ENCODE assay signal across 7 mouse cellular contexts in the genomic region with DNA sequence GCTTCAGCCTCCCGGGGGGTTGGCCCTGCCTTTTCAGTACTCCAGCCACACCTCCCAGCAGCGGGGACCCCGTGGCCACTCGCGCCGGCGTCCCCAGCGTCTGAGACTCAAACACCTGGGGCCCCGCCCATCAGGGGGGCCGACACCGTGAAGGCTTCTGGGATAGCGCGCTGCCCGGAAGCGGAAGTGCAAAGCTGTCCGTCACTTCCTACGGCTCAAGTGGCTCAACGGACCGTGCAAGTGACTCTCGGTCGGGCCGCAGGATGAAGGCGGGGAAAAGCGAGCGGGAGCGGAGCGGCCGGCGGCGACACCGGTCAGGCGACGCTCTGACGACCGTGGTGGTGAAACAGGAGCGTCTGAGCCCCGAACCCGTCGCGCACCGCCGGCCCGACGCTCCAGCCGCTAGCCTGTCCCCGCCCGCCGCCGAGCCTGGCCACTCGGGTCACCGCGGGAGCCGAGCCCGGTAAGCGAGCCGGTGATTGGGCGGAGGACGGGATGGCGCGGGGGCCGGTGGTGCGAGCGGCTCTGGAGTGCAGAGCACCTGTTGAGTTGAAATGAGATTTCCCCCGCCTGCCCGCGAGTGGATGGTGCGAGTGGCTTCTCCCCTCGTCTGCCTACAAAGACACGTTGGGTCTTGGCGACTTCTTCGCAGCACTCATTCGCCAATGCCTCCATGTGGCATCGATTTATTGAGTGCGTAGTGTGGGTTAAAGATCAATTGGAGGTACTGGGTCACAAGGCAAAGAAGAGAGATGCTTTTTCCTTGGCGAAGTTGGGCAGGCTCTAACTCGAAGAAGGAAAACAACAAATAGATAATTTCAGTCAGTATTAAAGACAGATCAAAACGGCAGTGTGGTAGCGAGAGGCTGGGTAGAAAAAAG. TPM values are rescaled to one million over a fixed set of nuclear protein-coding genes. Genes with fewer than 3 reads are reported as not detected.
DNase-seq lines count a peak whose midpoint lies in the region; ATAC-seq and TF ChIP-seq lines count a peak whose summit lies in the region.

Gene Snip1 (plus strand): TSS at position 183 of the 881 bp plus-strand sequence.

- H3K4me1 ChIP-seq in embryonic facial prominence, embryonic 12.5 days: peaks cover 12% of the 10 kb centered on the region
- peaks cover 2% of the 10 kb centered on the region for H3K4me1 ChIP-seq in heart, adult 2 months (ENCODE audit: control insufficient read depth, insufficient read depth, low read length)
- peaks cover 12% of the 10 kb centered on the region for H3K4me1 ChIP-seq in limb, embryonic 13.5 days
- peaks cover 17% of the 10 kb centered on the region for H3K4me1 ChIP-seq in midbrain, embryonic 16.5 days (ENCODE audit: control insufficient read depth, insufficient read depth, low read length)

- no peak for TF ChIP-seq CTCF in heart, adult 2 months (IDR thresholded peaks at IDR 0.05)

- intact Hi-C loops in heart, adult 2 months (cut with DNase I): loop anchor here (1.0 to 10.0 kb wide), 4 partner anchors 18 to 212 kb away; partner anchors contain the start of genes 1110065P20Rik, 9930104L06Rik and Yrdc

- peak within 1 kb of the TSS; percentile 67 for H3K27ac ChIP-seq in embryonic facial prominence, embryonic 12.5 days
- H3K27ac ChIP-seq in heart, adult 2 months: peak within 1 kb of the TSS; percentile 74
- H3K27ac ChIP-seq in limb, embryonic 13.5 days: no peak within 1 kb of the TSS; the same call in 1 of the 2 replicates
- peak within 1 kb of the TSS; percentile 63 for H3K27ac ChIP-seq in midbrain, embryonic 16.5 days (ENCODE audit: low read length)

- peak within 1 kb of the TSS; percentile 98 for H3K4me3 ChIP-seq in embryonic facial prominence, embryonic 12.5 days
- H3K4me3 ChIP-seq in heart, adult 2 months: peak within 1 kb of the TSS; percentile 84
- H3K4me3 ChIP-seq in limb, embryonic 13.5 days: peak within 1 kb of the TSS; percentile 92
- peak within 1 kb of the TSS; percentile 90 for H3K4me3 ChIP-seq in midbrain, embryonic 16.5 days (ENCODE audit: low read depth, low read length)

- H3K79me2 ChIP-seq in heart, adult 2 months (replicated peaks; ENCODE audit: control insufficient read depth, insufficient read depth, low read length): peaks cover 3% of the 10 kb centered on the region; the same call in 1 of the 2 replicates

- H3K9ac ChIP-seq in embryonic facial prominence, embryonic 12.5 days: peak within 1 kb of the TSS; percentile 97
- H3K9ac ChIP-seq in heart, adult 2 months (ENCODE audit: low read depth, low read length): peak within 1 kb of the TSS; percentile 92
- H3K9ac ChIP-seq in limb, embryonic 13.5 days: peak within 1 kb of the TSS; percentile 94
- H3K9ac ChIP-seq in midbrain, embryonic 16.5 days (ENCODE audit: low read depth, low read length): peak within 1 kb of the TSS; percentile 88

- DNase-seq in adrenal gland, postnatal 25 days: peak; percentile 94
- DNase-seq in heart, adult 2 months: peak; percentile 96 to 98
- DNase-seq in kidney, adult 8-10 months: peak; percentile 94 to 96
- peak; percentile 85 to 94 for DNase-seq in spleen, postnatal 10 days (ENCODE audit: low spot score in 2 of 2)

- H3K36me3 ChIP-seq in embryonic facial prominence, embryonic 12.5 days: peaks cover 32% of the 10 kb centered on the region
- no peaks in the 10 kb centered on the region for H3K36me3 ChIP-seq in heart, adult 2 months (ENCODE audit: control insufficient read depth, insufficient read depth, low read length)
- peaks cover 36% of the 10 kb centered on the region for H3K36me3 ChIP-seq in limb, embryonic 13.5 days
- peaks cover 11% of the 10 kb centered on the region for H3K36me3 ChIP-seq in midbrain, embryonic 16.5 days (ENCODE audit: control insufficient read depth, insufficient read depth, low read length)

- H3K27me3 ChIP-seq in embryonic facial prominence, embryonic 12.5 days: no peaks in the 10 kb centered on the region
- H3K27me3 ChIP-seq in heart, adult 2 months (ENCODE audit: control insufficient read depth, insufficient read depth, low read length): no peaks in the 10 kb centered on the region
- H3K27me3 ChIP-seq in limb, embryonic 13.5 days: peaks cover 15% of the 10 kb centered on the region
- H3K27me3 ChIP-seq in midbrain, embryonic 16.5 days (ENCODE audit: control insufficient read depth, insufficient read depth, low read depth, low read length): no peaks in the 10 kb centered on the region

- H3K9me3 ChIP-seq in embryonic facial prominence, embryonic 12.5 days: no peaks in the 10 kb centered on the region
- no peaks in the 10 kb centered on the region for H3K9me3 ChIP-seq in limb, embryonic 13.5 days
- no peaks in the 10 kb centered on the region for H3K9me3 ChIP-seq in midbrain, embryonic 16.5 days (replicated peaks; ENCODE audit: control insufficient read depth, low read length, poor library complexity, severe bottlenecking)

- peak within 1 kb of the TSS; percentile 90 for H3K4me2 ChIP-seq in embryonic facial prominence, embryonic 12.5 days (replicated peaks)
- peak within 1 kb of the TSS; percentile 87 for H3K4me2 ChIP-seq in limb, embryonic 13.5 days (replicated peaks)
- peak within 1 kb of the TSS; percentile 94 for H3K4me2 ChIP-seq in midbrain, embryonic 16.5 days (ENCODE audit: low read length)

- TF ChIP-seq POLR2A in heart, adult 2 months (IDR thresholded peaks at IDR 0.05; ENCODE audit: insufficient read depth, low read depth, low read length): peak; percentile 92

- WGBS in embryonic facial prominence, embryonic 12.5 days: under 1% methylated on average over 78 of the region's 78 CpGs
- under 1% methylated on average over 78 of the region's 78 CpGs for WGBS in heart, adult 2 months
- under 1% methylated on average over 78 of the region's 78 CpGs for WGBS in limb, embryonic 13.5 days
- under 1% methylated on average over 67 of the region's 78 CpGs for whole genome bisulfite sequencing in midbrain, embryonic 16.5 days

- no peak for TF ChIP-seq EP300 in heart, adult 2 months (IDR thresholded peaks at IDR 0.05; ENCODE audit: insufficient read depth, low read depth, low read length)

- ATAC-seq in embryonic facial prominence, embryonic 12.5 days (ENCODE audit: insufficient number of reproducible peaks, insufficient read depth, low FRiP score, low TSS enrichment): peak; percentile 80
- peak; percentile 91 for ATAC-seq in limb, embryonic 13.5 days (ENCODE audit: low FRiP score, low read depth)
- peak; percentile 92 for ATAC-seq in midbrain, embryonic 16.5 days

RNA-seq across cellular contexts. Expression of gene Snip1, which starts in this region (rescaled TPM):
- 18.7 and 20.2 TPM in 2 replicates for total RNA-seq in adrenal gland, postnatal 25 days (2021)
- 37.6 and 40.6 TPM in 2 replicates for polyA plus RNA-seq in embryonic facial prominence, embryonic 12.5 days (2016; fragmentation: Nextera tagmentation; extraction: Ambion mirVana)
- 1 to 10 TPM; 7.4 to 7.5 TPM for total RNA-seq in heart, adult 2 months (2021)
- polyA plus RNA-seq in heart, adult 2 months (2012; rRNA removed): 4.4 and 8.2 TPM in 2 replicates
- 32.6 and 33.0 TPM in 2 replicates for polyA plus RNA-seq in limb, embryonic 13.5 days (2015; fragmentation: Nextera tagmentation; extraction: Ambion mirVana)
- 23.2 and 24.8 TPM in 2 replicates for polyA plus RNA-seq in midbrain, embryonic 16.5 days (2015; fragmentation: Nextera tagmentation; extraction: Ambion mirVana)
